Mouse (Mus musculus): ENCODE results near the gene 4933428M09Rik.
"Not testable (repeated sequence)": the region's sequence is repeated elsewhere in the genome, so short reads cannot be mapped to it uniquely, and the experiment has no call there.

The 4933428M09Rik gene

GRCm38 (mm10) chrX:139178928-139179327 lies at the start of gene 4933428M09Rik:
TSS of gene 4933428M09Rik (plus strand) at chrX:139179228.
- DNase-seq = peak in 1 of 2 experiments; percentile 34

GRCm38 (mm10) chrX:139134031-139134430 lies 45.0 kb upstream of the 4933428M09Rik start:
- DNase-seq = no peak

- DNase-seq = not testable (repeated sequence)
Observed at GRCm38 (mm10) chrX:139191506-139191905, 12.5 kb downstream of the 4933428M09Rik start.

GRCm38 (mm10) chrX:139194572-139195279 lies 15.7 kb downstream of the 4933428M09Rik start:
- no peak for DNase-seq

GRCm38 (mm10) chrX:139209191-139209828 lies 30.3 kb downstream of the 4933428M09Rik start:
- not testable (repeated sequence) for DNase-seq

GRCm38 (mm10) chrX:139209829-139210225 lies 30.8 kb downstream of the 4933428M09Rik start, which contains the start of gene Mum1l1:
TSS of gene Mum1l1 (plus strand) at chrX:139210042.
- DNase-seq = peak; percentile 71 to 74

- DNase-seq = no peak
Observed at GRCm38 (mm10) chrX:139214765-139215164, 35.7 kb downstream of the 4933428M09Rik start.

GRCm38 (mm10) chrX:139216409-139216808 lies 37.4 kb downstream of the 4933428M09Rik start:
- no peak for DNase-seq

- peak; percentile 38 to 62 for DNase-seq
Observed at GRCm38 (mm10) chrX:139216991-139217593, 38.1 kb downstream of the 4933428M09Rik start.

- peak; percentile 33 for DNase-seq
Observed at GRCm38 (mm10) chrX:139217776-139218175, 38.7 kb downstream of the 4933428M09Rik start.

- peak; percentile 52 to 73 for DNase-seq
Observed at GRCm38 (mm10) chrX:139219017-139219416, 40.0 kb downstream of the 4933428M09Rik start.

GRCm38 (mm10) chrX:139220830-139221229 lies 41.8 kb downstream of the 4933428M09Rik start:
- DNase-seq = no peak

GRCm38 (mm10) chrX:139221893-139222292 lies 42.9 kb downstream of the 4933428M09Rik start:
- no peak for DNase-seq

Data from kidney, postnatal 25 days (tissue).